Mouse (Mus musculus): ENCODE results near the gene Ass1.

- TF ChIP-seq CTCF (IDR thresholded peaks at IDR 0.05; ENCODE audit: low read depth, low read length) (no peak), POLR2A (IDR thresholded peaks at IDR 0.05; ENCODE audit: insufficient read depth, low read length) (no peak)
Measured at GRCm38 (mm10) chr2:31511316-31511715, 41.3 kb downstream of the Ass1 start.

Data from ES-Bruce4 (cell line).